Mouse (Mus musculus): Measurements from ENCODE around the gene Arfgef2.
A peak's percentile ranks its signal among the peaks of the same experiment; 100 is the strongest.

The Arfgef2 gene

GRCm38 (mm10) chr2:166805250-166806172 is at the start of gene Arfgef2:
TSS of gene Arfgef2 (plus strand) at chr2:166805588.
- peak; percentile 84 for DNase-seq

GRCm38 (mm10) chr2:166757969-166758368 is 47.4 kb upstream of the Arfgef2 start:
- DNase-seq, result no peak

GRCm38 (mm10) chr2:166764051-166764450 is 41.3 kb upstream of the Arfgef2 start:
- DNase-seq, result no peak

GRCm38 (mm10) chr2:166767591-166767990 is 37.8 kb upstream of the Arfgef2 start:
- DNase-seq, result no peak

GRCm38 (mm10) chr2:166771396-166771795 is 34.0 kb upstream of the Arfgef2 start:
- DNase-seq, result no peak

- DNase-seq, result no peak
Observed at GRCm38 (mm10) chr2:166773587-166773986, 31.8 kb upstream of the Arfgef2 start.

- DNase-seq, result no peak
Observed at GRCm38 (mm10) chr2:166774275-166774674, 31.1 kb upstream of the Arfgef2 start.

GRCm38 (mm10) chr2:166775357-166775893 is 30.0 kb upstream of the Arfgef2 start:
- DNase-seq, result no peak

- DNase-seq, result peak; percentile 56
Observed at GRCm38 (mm10) chr2:166776272-166776671, 29.1 kb upstream of the Arfgef2 start.

GRCm38 (mm10) chr2:166779956-166780355 is 25.4 kb upstream of the Arfgef2 start:
- no peak for DNase-seq

- DNase-seq, result peak; percentile 82
Observed at GRCm38 (mm10) chr2:166780980-166781578, 24.3 kb upstream of the Arfgef2 start.

GRCm38 (mm10) chr2:166784376-166784775 is 21.0 kb upstream of the Arfgef2 start:
- no peak for DNase-seq

GRCm38 (mm10) chr2:166786353-166787004 is 18.9 kb upstream of the Arfgef2 start:
- DNase-seq, result peak; percentile 89

- DNase-seq, result no peak
Observed at GRCm38 (mm10) chr2:166791738-166792137, 13.7 kb upstream of the Arfgef2 start.

GRCm38 (mm10) chr2:166792355-166792754 is 13.0 kb upstream of the Arfgef2 start, which contains the start of gene Trp53rkb:
TSS of gene Trp53rkb (plus strand) at chr2:166792531.
- no peak for DNase-seq

- DNase-seq, result peak; percentile 82
Observed at GRCm38 (mm10) chr2:166793542-166794214, 11.7 kb upstream of the Arfgef2 start.

- no peak for DNase-seq
Observed at GRCm38 (mm10) chr2:166799615-166800472, 5.5 kb upstream of the Arfgef2 start.

GRCm38 (mm10) chr2:166800473-166800857 is 4.9 kb upstream of the Arfgef2 start:
- no peak for DNase-seq

- DNase-seq, result no peak
Observed at GRCm38 (mm10) chr2:166801436-166801835, 4.0 kb upstream of the Arfgef2 start.

GRCm38 (mm10) chr2:166803298-166803697 is 2.1 kb upstream of the Arfgef2 start:
- DNase-seq, result no peak

- no peak for DNase-seq
Observed at GRCm38 (mm10) chr2:166806173-166806705, 851 bp downstream of the Arfgef2 start.
